Mouse (Mus musculus): Measurements from ENCODE around the gene Asgr1.

GRCm38 (mm10) chr11:70018131-70018990, 35.5 kb upstream of the Asgr1 start:
- TF ChIP-seq CTCF (IDR thresholded peaks at IDR 0.05; ENCODE audit: insufficient read depth, low read length) (no peak), POLR2A (IDR thresholded peaks at IDR 0.05; ENCODE audit: borderline replicate concordance, extremely low read depth, low read depth, low read length) (no peak)
